Mouse (Mus musculus): ENCODE data around the gene Dlgap1. TPM values are rescaled to one million over a fixed set of nuclear protein-coding genes. Genes with fewer than 3 reads are reported as not detected.
A peak's percentile ranks its signal among the peaks of the same experiment; 100 is the strongest.

The Dlgap1 gene
- polyA plus RNA-seq, 1 experiment from 2014 or later: 0.50 TPM

DNA sequence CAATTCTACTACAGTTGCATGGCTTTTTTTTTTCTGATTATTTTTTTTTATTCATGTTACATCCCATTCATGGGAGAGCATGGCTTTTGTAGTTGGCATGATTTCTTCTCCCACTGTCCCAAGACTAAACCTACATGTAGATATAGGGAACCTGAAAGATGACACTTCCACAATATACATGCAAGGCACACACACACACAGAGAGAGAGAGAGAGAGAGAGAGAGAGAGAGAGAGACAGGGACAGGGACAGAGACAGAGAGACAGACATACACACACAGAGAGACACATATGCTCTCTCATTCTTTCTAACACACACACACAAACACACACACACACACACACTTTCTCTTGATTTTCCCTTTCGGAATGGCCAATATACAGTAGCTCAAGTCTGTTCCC lies 395.1 kb downstream of the Dlgap1 start:
- no peaks in the 10 kb centered on the region for H3K9me3 ChIP-seq
- 0 out of 2 replicates have a peak, but pooled peaks cover 3% of the 10 kb centered on the region for H3K4me1 ChIP-seq
- H3K4me3 ChIP-seq: no peak overlapping the region
- H3K27me3 ChIP-seq: no peaks in the 10 kb centered on the region
- no peak overlapping the region for H3K4me2 ChIP-seq
- ATAC-seq (ENCODE audit: borderline replicate concordance, extremely low read depth, low FRiP score, low TSS enrichment): no peak
- WGBS: 75% methylated on average over 1 of the region's 1 CpGs
- no peak overlapping the region for H3K27ac ChIP-seq
- H3K9ac ChIP-seq: no peak overlapping the region
- H3K36me3 ChIP-seq: no peaks in the 10 kb centered on the region

- Histone ChIP-seq H3K9me3 (no peaks in the 10 kb centered on the region), H3K27me3 (no peaks in the 10 kb centered on the region), H3K27ac (no peak overlapping the region), H3K36me3 (no peaks in the 10 kb centered on the region), H3K4me3 (no peak overlapping the region), H3K4me1 (no peaks in the 10 kb centered on the region), H3K9ac (no peak overlapping the region), H3K4me2 (no peak overlapping the region)
- 46% methylated on average over 3 of the region's 3 CpGs for WGBS
- ATAC-seq (ENCODE audit: borderline replicate concordance, extremely low read depth, low FRiP score, low TSS enrichment): peak; percentile 82
Measured at GRCm38 (mm10) chr17:70369124-70369523, 400.3 kb downstream of the Dlgap1 start.

GRCm38 (mm10) chr17:70377020-70377419 lies 408.1 kb downstream of the Dlgap1 start:
- WGBS: 64% methylated on average over 4 of the region's 4 CpGs
- Histone ChIP-seq H3K27me3 (no peaks in the 10 kb centered on the region), H3K36me3 (no peaks in the 10 kb centered on the region), H3K4me3 (no peak overlapping the region), H3K27ac (no peak overlapping the region), H3K9ac (no peak overlapping the region), H3K9me3 (no peaks in the 10 kb centered on the region), H3K4me1 (no peaks in the 10 kb centered on the region), H3K4me2 (no peak overlapping the region)
- no peak for ATAC-seq (ENCODE audit: borderline replicate concordance, extremely low read depth, low FRiP score, low TSS enrichment)

DNA sequence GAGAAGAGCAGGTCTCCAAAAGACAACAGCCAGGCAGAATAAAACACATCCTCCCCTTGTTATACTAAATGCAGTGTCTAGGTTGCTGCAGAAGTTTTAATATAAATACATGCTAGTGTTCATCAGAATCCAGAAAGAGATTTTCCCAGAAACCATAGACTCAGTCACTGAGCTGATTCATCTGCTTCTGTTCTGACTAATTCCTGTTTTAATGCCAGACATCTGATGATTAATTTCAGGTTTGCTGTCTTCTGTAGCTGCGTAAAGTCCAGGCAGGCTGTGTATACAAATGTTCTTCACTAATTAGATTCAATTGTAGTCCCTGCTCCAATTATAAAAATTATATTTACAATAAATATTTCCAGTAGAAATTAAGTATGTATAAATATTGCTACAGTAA lies 419.6 kb downstream of the Dlgap1 start:
- no peak overlapping the region for H3K27ac ChIP-seq
- H3K27me3 ChIP-seq: no peaks in the 10 kb centered on the region
- H3K9me3 ChIP-seq: no peaks in the 10 kb centered on the region
- no peaks in the 10 kb centered on the region for H3K36me3 ChIP-seq
- WGBS: 72% methylated on average over 1 of the region's 1 CpGs
- ATAC-seq (ENCODE audit: borderline replicate concordance, extremely low read depth, low FRiP score, low TSS enrichment): no peak
- H3K4me3 ChIP-seq: no peak overlapping the region
- H3K9ac ChIP-seq: no peak overlapping the region
- no peak overlapping the region for H3K4me2 ChIP-seq
- H3K4me1 ChIP-seq: no peaks in the 10 kb centered on the region

- H3K4me1 ChIP-seq: peaks cover 4% of the 10 kb centered on the region
- H3K9me3 ChIP-seq: no peaks in the 10 kb centered on the region
- no peak overlapping the region for H3K27ac ChIP-seq
- H3K36me3 ChIP-seq: no peaks in the 10 kb centered on the region
- no peaks in the 10 kb centered on the region for H3K27me3 ChIP-seq
- no peak overlapping the region for H3K4me3 ChIP-seq
- WGBS: 13% methylated on average over 3 of the region's 3 CpGs
- ATAC-seq (ENCODE audit: borderline replicate concordance, extremely low read depth, low FRiP score, low TSS enrichment): peak; percentile 79; the same call in 1 of the 2 replicates
- no peak overlapping the region for H3K9ac ChIP-seq
- H3K4me2 ChIP-seq: peak overlapping the region; percentile 16; the same call in 1 of the 2 replicates
Measured at GRCm38 (mm10) chr17:70397220-70397619, 428.3 kb downstream of the Dlgap1 start.

- Histone ChIP-seq H3K4me1 (peaks cover 4% of the 10 kb centered on the region), H3K9ac (no peak overlapping the region), H3K4me2 (peak overlapping the region; percentile 16; the same call in 1 of the 2 replicates), H3K27ac (no peak overlapping the region), H3K36me3 (no peaks in the 10 kb centered on the region), H3K9me3 (no peaks in the 10 kb centered on the region), H3K27me3 (no peaks in the 10 kb centered on the region), H3K4me3 (no peak overlapping the region)
- ATAC-seq (ENCODE audit: borderline replicate concordance, extremely low read depth, low FRiP score, low TSS enrichment): no peak
- WGBS: 30% methylated on average over 8 of the region's 8 CpGs
Measured at GRCm38 (mm10) chr17:70397708-70398107, 428.8 kb downstream of the Dlgap1 start.

GRCm38 (mm10) chr17:70401909-70402308 lies 433.0 kb downstream of the Dlgap1 start:
- H3K9me3 ChIP-seq: no peaks in the 10 kb centered on the region
- no peaks in the 10 kb centered on the region for H3K27me3 ChIP-seq
- no peak overlapping the region for H3K9ac ChIP-seq
- peaks cover 4% of the 10 kb centered on the region for H3K4me1 ChIP-seq
- no peaks in the 10 kb centered on the region for H3K36me3 ChIP-seq
- WGBS: 25% methylated on average over 2 of the region's 2 CpGs
- H3K27ac ChIP-seq: no peak overlapping the region
- H3K4me2 ChIP-seq: no peak overlapping the region
- no peak for ATAC-seq (ENCODE audit: borderline replicate concordance, extremely low read depth, low FRiP score, low TSS enrichment)
- H3K4me3 ChIP-seq: no peak overlapping the region

DNA sequence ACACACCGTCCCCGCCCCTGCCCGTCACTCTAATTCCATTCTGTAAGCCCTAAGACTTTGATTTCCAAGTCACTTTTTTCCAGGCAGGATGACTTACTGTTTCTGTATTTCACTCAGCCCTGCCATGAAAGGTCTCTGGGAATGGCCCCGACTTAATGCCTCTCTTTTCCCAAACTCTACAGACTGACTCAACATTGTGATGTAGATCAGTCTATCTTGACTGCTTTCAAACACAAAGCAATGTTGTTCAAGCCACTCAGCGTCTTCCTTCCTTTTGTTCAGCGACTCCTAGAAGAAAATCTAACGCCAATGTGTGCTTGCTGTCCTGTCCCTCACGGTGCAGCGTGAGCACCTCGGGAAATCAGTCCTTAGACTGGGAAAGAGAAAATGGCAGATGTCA lies 434.9 kb downstream of the Dlgap1 start:
- Histone ChIP-seq H3K4me2 (no peak overlapping the region), H3K4me3 (no peak overlapping the region), H3K4me1 (no peaks in the 10 kb centered on the region), H3K9me3 (no peaks in the 10 kb centered on the region), H3K27me3 (no peaks in the 10 kb centered on the region), H3K9ac (no peak overlapping the region), H3K27ac (no peak overlapping the region), H3K36me3 (no peaks in the 10 kb centered on the region)
- 48% methylated on average over 10 of the region's 10 CpGs for whole genome bisulfite sequencing
- ATAC-seq (ENCODE audit: borderline replicate concordance, extremely low read depth, low FRiP score, low TSS enrichment): no peak

- Histone ChIP-seq H3K9ac (no peak overlapping the region), H3K4me2 (no peak overlapping the region), H3K27ac (no peak overlapping the region), H3K4me1 (no peaks in the 10 kb centered on the region), H3K36me3 (no peaks in the 10 kb centered on the region), H3K27me3 (no peaks in the 10 kb centered on the region), H3K9me3 (no peaks in the 10 kb centered on the region), H3K4me3 (no peak overlapping the region)
- no peak for ATAC-seq (ENCODE audit: borderline replicate concordance, extremely low read depth, low FRiP score, low TSS enrichment)
- 86% methylated on average over 3 of the region's 3 CpGs for WGBS
Measured at GRCm38 (mm10) chr17:70414202-70414601, 445.3 kb downstream of the Dlgap1 start.

GRCm38 (mm10) chr17:70427866-70428265 lies 459.0 kb downstream of the Dlgap1 start:
- Histone ChIP-seq H3K4me2 (no peak overlapping the region), H3K4me1 (no peaks in the 10 kb centered on the region), H3K27me3 (no peaks in the 10 kb centered on the region), H3K4me3 (no peak overlapping the region), H3K36me3 (no peaks in the 10 kb centered on the region), H3K9ac (no peak overlapping the region), H3K9me3 (no peaks in the 10 kb centered on the region), H3K27ac (no peak overlapping the region)
- no peak for ATAC-seq (ENCODE audit: borderline replicate concordance, extremely low read depth, low FRiP score, low TSS enrichment)
- WGBS: 72% methylated on average over 9 of the region's 9 CpGs

DNA sequence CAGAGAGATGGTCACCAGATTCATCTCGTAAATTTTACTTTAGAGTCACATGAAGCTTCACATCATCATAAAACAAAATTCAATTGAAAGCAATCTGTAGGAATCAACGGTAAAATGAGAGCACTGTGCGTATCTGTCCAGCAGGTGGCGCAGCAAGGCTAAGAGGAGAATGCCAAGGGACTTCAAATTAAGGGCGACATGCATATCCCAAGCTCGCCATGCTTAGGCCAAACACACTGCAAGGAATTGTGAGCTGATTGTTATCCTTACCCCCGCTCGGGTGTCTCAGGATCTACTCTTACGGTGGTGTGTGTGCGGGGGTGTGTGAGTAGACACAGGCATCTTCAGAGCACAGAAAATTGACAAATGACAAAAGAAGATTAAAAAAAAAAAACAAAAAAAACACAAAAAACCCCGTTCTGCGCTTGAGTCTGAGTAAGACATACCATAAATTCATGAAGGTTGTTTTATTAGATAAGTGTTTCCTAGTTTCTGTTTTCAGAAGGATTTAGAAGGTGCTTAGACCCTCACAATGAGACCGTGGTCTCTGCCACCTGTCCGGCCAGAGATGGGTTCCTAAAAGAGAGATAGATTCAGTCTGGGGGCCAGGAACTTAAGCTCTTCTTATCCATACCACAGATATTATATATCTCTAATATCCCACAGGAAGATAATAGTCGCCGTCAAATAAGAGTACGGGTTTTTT lies 461.0 kb downstream of the Dlgap1 start:
- Histone ChIP-seq H3K27ac (no peak overlapping the region), H3K4me3 (no peak overlapping the region), H3K9me3 (no peaks in the 10 kb centered on the region), H3K9ac (no peak overlapping the region), H3K4me1 (no peaks in the 10 kb centered on the region), H3K27me3 (no peaks in the 10 kb centered on the region), H3K4me2 (peak overlapping the region; percentile 36; the same call in 1 of the 2 replicates), H3K36me3 (no peaks in the 10 kb centered on the region)
- WGBS: 16% methylated on average over 17 of the region's 17 CpGs
- 0 out of 2 replicates have a peak, but pooled peaks have one; percentile 31 for ATAC-seq (ENCODE audit: borderline replicate concordance, extremely low read depth, low FRiP score, low TSS enrichment)

DNA sequence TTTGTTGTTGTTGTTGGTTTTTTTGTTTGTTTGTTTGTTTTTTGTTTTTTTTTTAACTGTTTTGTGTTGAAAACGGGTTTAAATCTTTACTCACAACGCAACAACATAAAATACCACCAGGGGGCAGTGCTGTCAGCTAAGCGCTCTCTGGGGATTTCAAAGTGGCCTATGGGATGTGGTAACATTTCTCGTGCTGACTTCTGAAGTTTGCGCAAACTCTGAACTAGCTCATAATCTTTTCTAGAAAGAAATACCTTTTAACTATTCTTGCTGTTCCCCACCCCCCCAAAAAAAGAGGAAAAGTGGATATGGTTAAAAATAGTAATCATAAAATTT lies 461.5 kb downstream of the Dlgap1 start:
- Histone ChIP-seq H3K4me1 (no peaks in the 10 kb centered on the region), H3K27me3 (no peaks in the 10 kb centered on the region), H3K36me3 (no peaks in the 10 kb centered on the region), H3K9ac (no peak overlapping the region), H3K4me2 (no peak overlapping the region), H3K9me3 (no peaks in the 10 kb centered on the region), H3K4me3 (no peak overlapping the region), H3K27ac (no peak overlapping the region)
- WGBS: 19% methylated on average over 5 of the region's 5 CpGs
- ATAC-seq (ENCODE audit: borderline replicate concordance, extremely low read depth, low FRiP score, low TSS enrichment): no peak

GRCm38 (mm10) chr17:70432834-70433233 lies 464.0 kb downstream of the Dlgap1 start:
- no peaks in the 10 kb centered on the region for H3K27me3 ChIP-seq
- H3K9ac ChIP-seq: no peak overlapping the region
- no peak overlapping the region for H3K4me3 ChIP-seq
- no peaks in the 10 kb centered on the region for H3K4me1 ChIP-seq
- H3K9me3 ChIP-seq: no peaks in the 10 kb centered on the region
- ATAC-seq (ENCODE audit: borderline replicate concordance, extremely low read depth, low FRiP score, low TSS enrichment): no peak
- no peak overlapping the region for H3K27ac ChIP-seq
- no peak overlapping the region for H3K4me2 ChIP-seq
- 73% methylated on average over 5 of the region's 5 CpGs for WGBS
- H3K36me3 ChIP-seq: no peaks in the 10 kb centered on the region

Data from lung, embryonic 15.5 days (tissue).